Mouse (Mus musculus): ENCODE results near the gene Gm1110. TPM values are rescaled to one million over a fixed set of nuclear protein-coding genes. Genes with fewer than 3 reads are reported as not detected.
A peak's percentile ranks its signal among the peaks of the same experiment; 100 is the strongest.
"Not testable (repeated sequence)": the region's sequence is repeated elsewhere in the genome, so short reads cannot be mapped to it uniquely, and the experiment has no call there.

Gm1110 gene
- polyA plus RNA-seq (2012; rRNA removed), result 0.05 and 0.07 TPM in 2 replicates

- 57% methylated on average over 13 of the region's 13 CpGs for WGBS
- DNase-seq (ENCODE audit: low read depth, low spot score), result no peak
These were observed at the start of gene Gm1110 for GRCm38 (mm10) chr9:26922909-26923526. Gene Gm1110, minus strand, starts transcription at chr9:26923111.

GRCm38 (mm10) chr9:26947790-26948189, 24.9 kb upstream of the Gm1110 start:
- no peak for DNase-seq (ENCODE audit: low read depth, low spot score)
- 61% methylated on average over 2 of the region's 2 CpGs for WGBS

GRCm38 (mm10) chr9:26924146-26924545, 1.2 kb upstream of the Gm1110 start:
- 11% methylated on average over 3 of the region's 3 CpGs for WGBS
- peak; percentile 10 for DNase-seq (ENCODE audit: low read depth, low spot score)

- DNase-seq (ENCODE audit: low read depth, low spot score), result no peak
- WGBS, result 67% methylated on average over 2 of the region's 2 CpGs
These were observed 3.1 kb downstream of the Gm1110 start for GRCm38 (mm10) chr9:26919778-26920177.

GRCm38 (mm10) chr9:26913150-26913549, 9.8 kb downstream of the Gm1110 start:
- 66% methylated on average over 4 of the region's 4 CpGs for WGBS
- no peak for DNase-seq (ENCODE audit: low read depth, low spot score)

GRCm38 (mm10) chr9:26911251-26911650, 11.7 kb downstream of the Gm1110 start:
- no peak for DNase-seq (ENCODE audit: low read depth, low spot score)
- 76% methylated on average over 1 of the region's 1 CpGs for WGBS

GRCm38 (mm10) chr9:26869856-26870255, 53.1 kb downstream of the Gm1110 start:
- 81% methylated on average over 7 of the region's 7 CpGs for WGBS

GRCm38 (mm10) chr9:26860751-26861150, 62.2 kb downstream of the Gm1110 start, which contains the start of gene Glb1l3:
Gene Glb1l3, minus strand, starts transcription at chr9:26860890.
- 64% methylated on average over 5 of the region's 5 CpGs for WGBS
- DNase-seq (ENCODE audit: low read depth, low spot score), result no peak

More at GRCm38 (mm10) chr9:26869856-26870255, 53.1 kb downstream of the Gm1110 start:
- DNase-seq (ENCODE audit: low read depth, low spot score), result not testable (repeated sequence)

GRCm38 (mm10) chr9:26831089-26831488, 91.8 kb downstream of the Gm1110 start:
- 47% methylated on average over 3 of the region's 3 CpGs for WGBS

More at GRCm38 (mm10) chr9:26831089-26831488, 91.8 kb downstream of the Gm1110 start:
- no peak for DNase-seq (ENCODE audit: low read depth, low spot score)

Other genes starting within 250 kb of the Gm1110 start
- 0.03 TPM in 1 of 2 replicates, not detected in the other for gene B3gat1, start 189.4 kb downstream of the Gm1110 start, polyA plus RNA-seq (2012; rRNA removed)
- 1.9 and 2.0 TPM in 2 replicates for gene Glb1l2, start 116.6 kb downstream of the Gm1110 start, polyA plus RNA-seq (2012; rRNA removed)
- 0.08 TPM in 1 of 2 replicates, not detected in the other for gene Glb1l3, start 62.2 kb downstream of the Gm1110 start, polyA plus RNA-seq (2012; rRNA removed)
- gene Acad8, start 76.5 kb upstream of the Gm1110 start, polyA plus RNA-seq (2012; rRNA removed), result 15.7 and 22.2 TPM in 2 replicates
- 13.5 and 14.6 TPM in 2 replicates for gene Thyn1, start 76.6 kb upstream of the Gm1110 start, polyA plus RNA-seq (2012; rRNA removed)
- gene Vps26b, start 107.0 kb upstream of the Gm1110 start, polyA plus RNA-seq (2012; rRNA removed), result 15.1 and 24.5 TPM in 2 replicates
- 9.5 and 13.3 TPM in 2 replicates for gene Ncapd3, start 107.1 kb upstream of the Gm1110 start, polyA plus RNA-seq (2012; rRNA removed)
- gene Jam3, start 232.3 kb upstream of the Gm1110 start, polyA plus RNA-seq (2012; rRNA removed), result 7.8 and 8.5 TPM in 2 replicates

Data from large intestine, adult 2 months (tissue).